Mouse (Mus musculus) hindbrain, postnatal 0 days (tissue): ENCODE data around the gene Pcna. TPM values are rescaled to one million over a fixed set of nuclear protein-coding genes. Genes with fewer than 3 reads are reported as not detected.

ENCODE experiments used
- ATAC-seq: fragments of 200-750 bp; cut with Nextera tagmentation; 2 replicates; pipeline ENCODE4 v1.8.0; 2017; ENCODE audit warnings: mild to moderate bottlenecking, moderate TSS enrichment, moderate library complexity
- DNase-seq: peaks from one replicate; pipeline ENCODE4 v3.0.0-alpha.2; 2015; ENCODE audit warnings: low spot score
- H3K27ac ChIP-seq: fragments of 300-500 bp; sonication (generic); 2 replicates; pipeline ENCODE4 v1.5.1; 2014; ENCODE audit warnings: mild to moderate bottlenecking
- H3K27me3 ChIP-seq: fragments of 300-500 bp; sonication (generic); 2 replicates; pipeline ENCODE4 v1.6.1; 2014; ENCODE audit warnings: low read length, mixed read lengths; ENCODE audit not compliant: insufficient read depth
- H3K36me3 ChIP-seq: fragments of 300-500 bp; sonication (generic); 2 replicates; pipeline ENCODE4 v1.6.1; 2014; ENCODE audit warnings: low read length, mixed read lengths; ENCODE audit not compliant: insufficient read depth
- H3K4me1 ChIP-seq: fragments of 300-500 bp; sonication (generic); 2 replicates; pipeline ENCODE4 v1.6.1; 2014; ENCODE audit warnings: antibody characterized with exemption, low read length, mixed read lengths; ENCODE audit not compliant: insufficient read depth
- H3K4me2 ChIP-seq: fragments of 300-500 bp; sonication (generic); 2 replicates; pipeline ENCODE4 v1.6.1; 2014; ENCODE audit warnings: low read depth, mild to moderate bottlenecking, low read length, moderate library complexity, mixed read lengths
- H3K4me3 ChIP-seq: fragments of 300-500 bp; sonication (generic); 2 replicates; pipeline ENCODE4 v1.5.1; 2014; ENCODE audit warnings: low read length
- H3K9ac ChIP-seq: fragments of 300-500 bp; sonication (generic); replicated peaks from 2 replicates; pipeline ENCODE4 v1.6.1; 2014; ENCODE audit warnings: mild to moderate bottlenecking, low read length, moderate library complexity, mixed read lengths
- H3K9me3 ChIP-seq: fragments of 300-500 bp; sonication (generic); 2 replicates; pipeline ENCODE4 v1.6.1; 2016; ENCODE audit warnings: low read length, mixed read lengths
- CTCF ChIP-seq: IDR thresholded peaks from 2 replicates; pipeline ENCODE4 v1.5.1; 2016; ENCODE audit warnings: antibody characterized with exemption, control low read depth, low read depth
- WGBS: fragments of 180-500 bp; shearing (Covaris S2); extraction: QIAGEN DNeasy Blood & Tissue Kit; methylation state at CpG from one replicate; pipeline ENCODE4 v1.1.7; 2014; 5-methylcytosine and 5-hydroxymethylcytosine counted together
- polyA plus RNA-seq: library from polyadenylated mRNA; unstranded; fragments of >200 nt; fragmentation: Nextera tagmentation; extraction: Ambion mirVana; gene quantifications from 2 replicates; pipeline ENCODE4 v1.2.1, GENCODE M21; 2015
- total RNA-seq: library from RNA; depleted of rRNA; stranded (reverse); fragments of >200 nt; gene quantifications from 2 replicates; pipeline ENCODE4 v1.2.3, GENCODE M21; 2014

Pcna gene
- total and polyA plus RNA-seq, 2 experiments from 2014 or later, result 131 to 174 TPM

GRCm38 (mm10) chr2:132276249-132276648 lies 23.1 kb upstream of the Pcna start:
- no peak for ATAC-seq
- no peaks in the 10 kb centered on the region for H3K27me3 ChIP-seq
- no peak for DNase-seq
- no peak overlapping the region for H3K9ac ChIP-seq
- H3K27ac ChIP-seq, result no peak overlapping the region
- H3K9me3 ChIP-seq, result no peaks in the 10 kb centered on the region
- H3K4me2 ChIP-seq, result no peak overlapping the region
- no peaks in the 10 kb centered on the region for H3K36me3 ChIP-seq
- no peaks in the 10 kb centered on the region; the same call in 1 of the 2 replicates for H3K4me1 ChIP-seq
- H3K4me3 ChIP-seq, result no peak overlapping the region
- WGBS, result 92% methylated on average over 4 of the region's 4 CpGs
- TF ChIP-seq CTCF, result no peak

DNA sequence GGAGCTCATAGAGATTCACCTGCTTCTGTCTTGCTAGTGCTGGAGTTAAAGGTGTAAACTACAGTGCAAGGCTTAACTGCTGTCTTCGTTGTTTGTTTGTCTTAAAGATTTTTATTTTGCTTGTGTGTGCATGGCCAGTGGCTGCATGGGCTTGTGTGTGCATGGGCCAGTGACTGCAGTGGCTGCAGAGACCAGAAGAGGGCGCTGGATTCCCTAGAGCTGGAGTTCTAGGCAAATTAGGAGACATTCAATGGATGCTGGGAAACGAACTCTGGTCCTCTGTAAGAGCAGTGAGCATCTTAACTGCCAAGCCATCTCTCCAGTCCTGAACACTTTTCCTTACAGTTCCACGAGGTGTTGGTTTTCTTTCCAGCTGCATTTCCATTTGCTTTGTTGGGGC lies 22.4 kb upstream of the Pcna start:
- H3K4me1 ChIP-seq, result no peaks in the 10 kb centered on the region; the same call in 1 of the 2 replicates
- H3K36me3 ChIP-seq, result no peaks in the 10 kb centered on the region
- 80% methylated on average over 4 of the region's 4 CpGs for WGBS
- no peaks in the 10 kb centered on the region for H3K27me3 ChIP-seq
- H3K27ac ChIP-seq, result no peak overlapping the region
- no peak for ATAC-seq
- no peak for DNase-seq
- H3K9me3 ChIP-seq, result no peaks in the 10 kb centered on the region
- no peak overlapping the region for H3K9ac ChIP-seq
- TF ChIP-seq CTCF, result peak; percentile 40
- H3K4me3 ChIP-seq, result no peak overlapping the region
- H3K4me2 ChIP-seq, result no peak overlapping the region

DNA sequence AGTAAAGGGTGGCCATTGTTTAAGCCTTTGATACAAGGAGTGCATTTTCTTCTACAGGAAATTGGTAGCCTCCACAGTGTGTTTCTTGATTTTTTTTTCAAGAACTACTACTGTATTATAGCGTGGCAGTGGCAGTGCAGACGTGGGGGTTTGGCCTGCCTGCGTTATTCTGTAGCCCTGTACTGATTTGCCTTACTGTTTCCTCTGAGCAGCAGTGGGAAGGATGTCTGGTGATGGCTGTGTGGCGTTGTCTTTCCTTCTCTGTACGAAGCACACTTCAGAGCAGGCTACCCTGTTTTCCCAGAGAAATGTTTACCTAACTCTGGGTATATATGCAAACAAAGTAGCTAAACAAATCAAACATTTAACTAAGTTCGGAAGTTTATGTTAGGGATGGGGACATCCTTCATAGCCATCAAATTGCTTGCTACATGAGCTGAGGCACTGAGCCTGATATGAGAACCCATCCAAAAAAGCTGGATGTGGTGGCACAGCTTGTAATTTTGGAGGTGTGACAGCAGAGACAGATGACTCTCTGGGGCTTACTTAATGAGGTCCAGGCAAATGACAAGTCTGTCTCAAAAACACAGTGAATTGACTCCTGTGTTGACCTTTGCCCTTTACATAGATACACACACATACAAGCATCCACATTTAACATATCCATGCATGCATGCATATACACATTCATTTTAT lies 19.7 kb upstream of the Pcna start:
- TF ChIP-seq CTCF, result no peak
- Histone ChIP-seq H3K4me2 (no peak overlapping the region), H3K27me3 (no peaks in the 10 kb centered on the region), H3K4me3 (no peak overlapping the region), H3K4me1 (no peaks in the 10 kb centered on the region), H3K36me3 (no peaks in the 10 kb centered on the region), H3K27ac (no peak overlapping the region), H3K9ac (no peak overlapping the region), H3K9me3 (no peaks in the 10 kb centered on the region)
- whole genome bisulfite sequencing, result 69% methylated on average over 6 of the region's 6 CpGs
- no peak for ATAC-seq
- DNase-seq, result no peak

DNA sequence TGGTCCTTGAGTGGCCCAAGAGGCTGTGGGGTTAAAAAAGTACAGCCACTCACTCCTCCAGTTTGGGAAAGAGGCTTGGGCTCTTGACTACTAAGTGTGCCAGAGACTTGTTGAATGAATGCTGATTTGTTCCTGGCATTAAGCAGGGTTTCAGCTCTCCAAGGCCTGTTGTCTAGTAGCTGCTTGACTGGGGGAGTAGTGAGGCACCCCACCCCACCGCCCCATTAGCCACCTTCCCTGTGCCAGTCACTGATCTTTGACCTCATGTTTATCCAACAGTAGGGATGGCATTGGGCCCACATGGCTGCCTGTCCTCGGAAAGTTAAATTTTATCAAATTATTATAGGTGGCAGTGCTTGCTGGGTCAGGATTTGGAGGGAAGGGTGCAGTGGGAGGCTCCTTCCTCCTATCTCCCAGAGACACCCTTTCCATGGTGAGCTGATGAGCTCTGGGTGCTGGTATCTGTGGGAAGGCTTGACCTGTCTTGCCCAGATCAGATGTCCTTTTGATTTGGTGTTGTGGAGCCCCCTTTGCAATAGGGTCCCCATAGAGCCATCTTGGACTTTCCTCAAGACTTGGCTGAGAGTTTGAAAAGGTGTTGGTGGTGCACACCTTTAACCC lies 17.3 kb upstream of the Pcna start:
- Histone ChIP-seq H3K9me3 (no peaks in the 10 kb centered on the region), H3K4me3 (no peak overlapping the region), H3K27ac (peak overlapping the region; percentile 54), H3K4me2 (no peak overlapping the region), H3K27me3 (no peaks in the 10 kb centered on the region), H3K36me3 (no peaks in the 10 kb centered on the region), H3K9ac (no peak overlapping the region), H3K4me1 (no peaks in the 10 kb centered on the region)
- 81% methylated on average over 2 of the region's 2 CpGs for WGBS
- peak; percentile 68; the same call in 1 of the 2 replicates for ATAC-seq
- TF ChIP-seq CTCF, result no peak
- DNase-seq, result peak; percentile 41

GRCm38 (mm10) chr2:132269217-132269616 lies 16.1 kb upstream of the Pcna start:
- no peak for DNase-seq
- no peak overlapping the region for H3K9ac ChIP-seq
- H3K4me3 ChIP-seq, result no peak overlapping the region
- H3K9me3 ChIP-seq, result no peaks in the 10 kb centered on the region
- H3K4me2 ChIP-seq, result no peak overlapping the region
- H3K36me3 ChIP-seq, result no peaks in the 10 kb centered on the region
- no peaks in the 10 kb centered on the region for H3K4me1 ChIP-seq
- peak overlapping the region; percentile 16; the same call in 1 of the 2 replicates for H3K27ac ChIP-seq
- 87% methylated on average over 3 of the region's 3 CpGs for WGBS
- no peak for TF ChIP-seq CTCF
- no peak for ATAC-seq
- no peaks in the 10 kb centered on the region for H3K27me3 ChIP-seq

- Histone ChIP-seq H3K9me3 (no peaks in the 10 kb centered on the region), H3K9ac (no peak overlapping the region), H3K4me2 (no peak overlapping the region), H3K36me3 (no peaks in the 10 kb centered on the region), H3K4me3 (no peak overlapping the region), H3K27me3 (no peaks in the 10 kb centered on the region), H3K4me1 (no peaks in the 10 kb centered on the region), H3K27ac (no peak overlapping the region)
- TF ChIP-seq CTCF, result no peak
- DNase-seq (no peak), ATAC-seq (no peak)
- WGBS, result 89% methylated on average over 3 of the region's 3 CpGs
Measured at GRCm38 (mm10) chr2:132266086-132266485, 13.0 kb upstream of the Pcna start.

DNA sequence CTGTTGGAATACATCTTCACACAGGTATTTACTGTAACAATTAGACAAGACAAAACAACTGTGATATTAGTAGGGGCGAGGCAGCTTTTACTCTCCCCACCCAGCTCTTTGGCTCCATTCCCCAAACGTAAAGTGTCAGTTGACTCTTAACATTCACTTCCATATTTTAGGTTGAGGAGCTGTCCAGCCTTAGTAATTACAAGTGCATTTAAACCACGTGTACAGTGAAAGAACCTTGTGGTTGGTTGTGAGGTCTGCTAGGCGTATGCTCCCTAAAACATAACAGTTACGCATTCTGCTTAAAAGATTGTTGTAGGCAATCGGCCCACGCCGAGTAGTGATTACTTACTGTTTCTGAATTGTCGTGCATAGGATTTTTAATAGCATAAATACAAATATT lies 12.1 kb upstream of the Pcna start:
- WGBS, result 89% methylated on average over 9 of the region's 9 CpGs
- Histone ChIP-seq H3K27me3 (no peaks in the 10 kb centered on the region), H3K9me3 (no peaks in the 10 kb centered on the region), H3K4me2 (peak overlapping the region; percentile 63; the same call in 1 of the 2 replicates), H3K4me1 (no peaks in the 10 kb centered on the region), H3K36me3 (no peaks in the 10 kb centered on the region), H3K9ac (no peak overlapping the region), H3K4me3 (no peak overlapping the region), H3K27ac (no peak overlapping the region)
- no peak for DNase-seq
- ATAC-seq, result no peak
- TF ChIP-seq CTCF, result no peak
